Mouse (Mus musculus): ENCODE data around the gene Gm45713.

- no peak for TF ChIP-seq CTCF (IDR thresholded peaks at IDR 0.05; ENCODE audit: extremely low read depth, insufficient read depth, low read length)
- TF ChIP-seq POLR2A (IDR thresholded peaks at IDR 0.05; ENCODE audit: extremely low read depth, insufficient read depth, low read length), result no peak
Observed at GRCm38 (mm10) chr7:45158991-45159390, 23.0 kb upstream of the Gm45713 start.
